Mouse (Mus musculus) embryonic facial prominence, embryonic 11.5 days (tissue): ENCODE measurements around the gene Xrcc1. TPM values are rescaled to one million over a fixed set of nuclear protein-coding genes. Genes with fewer than 3 reads are reported as not detected.

Experiments
- ATAC-seq: fragments of 200-750 bp; cut with Nextera tagmentation; replicated peaks from 2 replicates; pipeline ENCODE4 v1.8.0; 2017; ENCODE audit warnings: low read depth; ENCODE audit not compliant: insufficient number of reproducible peaks, low FRiP score, low TSS enrichment
- DNase-seq: peaks from one replicate; pipeline ENCODE4 v3.0.0-alpha.2; 2015; ENCODE audit warnings: low spot score
- H3K27ac ChIP-seq: fragments of 300-500 bp; sonication (generic); replicated peaks from 2 replicates; pipeline ENCODE4 v1.5.1; 2014; ENCODE audit warnings: mild to moderate bottlenecking, low read depth, low read length, control low read depth
- H3K27me3 ChIP-seq: fragments of 300-500 bp; sonication (generic); 2 replicates; pipeline ENCODE4 v1.6.1; 2014; ENCODE audit warnings: mild to moderate bottlenecking, low read length, moderate library complexity, mixed read lengths; ENCODE audit not compliant: control insufficient read depth, insufficient read depth
- H3K36me3 ChIP-seq: fragments of 300-500 bp; sonication (generic); replicated peaks from 2 replicates; pipeline ENCODE4 v1.6.1; 2014; ENCODE audit warnings: low read depth, mild to moderate bottlenecking, low read length, moderate library complexity, mixed read lengths; ENCODE audit not compliant: control insufficient read depth, insufficient read depth
- H3K4me1 ChIP-seq: fragments of 300-500 bp; sonication (generic); 2 replicates; pipeline ENCODE4 v1.6.1; 2014; ENCODE audit warnings: low read length, mixed read lengths; ENCODE audit not compliant: control insufficient read depth, insufficient read depth
- H3K4me2 ChIP-seq: fragments of 300-500 bp; sonication (generic); 2 replicates; pipeline ENCODE4 v1.6.1; 2014; ENCODE audit warnings: low read depth, mild to moderate bottlenecking, control low read depth, low read length, moderate library complexity
- H3K4me3 ChIP-seq: fragments of 300-500 bp; sonication (generic); 2 replicates; pipeline ENCODE4 v1.5.1; 2014; ENCODE audit warnings: low read depth, low read length, control low read depth
- H3K9ac ChIP-seq: fragments of 300-500 bp; sonication (generic); replicated peaks from 2 replicates; pipeline ENCODE4 v1.6.1; 2014; ENCODE audit warnings: mild to moderate bottlenecking, control low read depth, low read length
- H3K9me3 ChIP-seq: fragments of 300-500 bp; sonication (generic); replicated peaks from 2 replicates; pipeline ENCODE4 v1.6.1; 2016; ENCODE audit warnings: mild to moderate bottlenecking, low read length, inconsistent platforms, mixed read lengths; ENCODE audit not compliant: control insufficient read depth
- WGBS: fragments of 180-500 bp; shearing (Covaris S2); extraction: QIAGEN DNeasy Blood & Tissue Kit; methylation state at CpG from one replicate; pipeline ENCODE4 v1.1.7; 2014; 5-methylcytosine and 5-hydroxymethylcytosine counted together
- polyA plus RNA-seq: library from polyadenylated mRNA; unstranded; fragments of >200 nt; fragmentation: Nextera tagmentation; extraction: Ambion mirVana; gene quantifications from 2 replicates; pipeline ENCODE4 v1.2.1, GENCODE M21; 2014

The Xrcc1 gene
- polyA plus RNA-seq, 1 experiment from 2014 or later = 99.0 TPM

DNA sequence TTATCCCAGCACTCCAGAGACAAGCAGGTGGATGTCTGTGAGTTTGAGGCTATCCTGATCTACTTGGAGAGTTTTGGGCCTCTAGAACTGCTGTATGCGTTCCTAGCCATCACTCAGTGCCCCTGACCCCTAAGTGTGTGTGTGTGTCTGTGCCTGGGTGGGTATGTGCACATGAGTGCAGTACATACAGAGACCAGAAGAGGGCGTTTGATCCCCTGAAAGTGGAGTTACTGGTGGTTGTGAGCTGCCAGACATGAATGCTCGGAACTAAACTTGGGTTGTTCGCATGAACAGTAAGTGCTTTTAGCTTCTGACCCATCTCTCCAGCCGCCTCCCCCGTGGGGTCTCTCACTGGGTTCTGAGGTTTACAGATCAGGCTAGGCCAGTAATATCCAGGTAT is 76.9 kb downstream of the Xrcc1 start:
- Histone ChIP-seq H3K36me3 (no peaks in the 10 kb centered on the region), H3K4me3 (no peak overlapping the region), H3K4me1 (no peaks in the 10 kb centered on the region), H3K9me3 (no peaks in the 10 kb centered on the region), H3K4me2 (no peak overlapping the region), H3K9ac (no peak overlapping the region), H3K27me3 (no peaks in the 10 kb centered on the region), H3K27ac (no peak overlapping the region)
- DNase-seq (no peak), ATAC-seq (no peak)
- 79% methylated on average over 6 of the region's 6 CpGs for WGBS

Other genes with a start within 250 kb of the Xrcc1 start
- gene Zfp61, start 245.1 kb upstream of the Xrcc1 start, polyA plus RNA-seq = 48.0 and 58.8 TPM in 2 replicates
- gene Zfp94, start 229.6 kb upstream of the Xrcc1 start, polyA plus RNA-seq = 10.7 and 15.2 TPM in 2 replicates
- not detected in 2 replicates for gene Tescl, start 212.4 kb upstream of the Xrcc1 start, polyA plus RNA-seq
- not detected in 2 replicates for gene Lypd5, start 197.1 kb upstream of the Xrcc1 start, polyA plus RNA-seq
- 2.2 and 2.3 TPM in 2 replicates for gene Kcnn4, start 176.0 kb upstream of the Xrcc1 start, polyA plus RNA-seq
- 13.8 and 18.6 TPM in 2 replicates for gene Smg9, start 146.7 kb upstream of the Xrcc1 start, polyA plus RNA-seq
- not detected in 2 replicates for gene Irgc1, start 94.0 kb upstream of the Xrcc1 start, polyA plus RNA-seq
- gene Plaur, start 83.8 kb upstream of the Xrcc1 start, polyA plus RNA-seq = 1.1 and 2.1 TPM in 2 replicates
- gene Cadm4, start 64.3 kb upstream of the Xrcc1 start, polyA plus RNA-seq = 1.9 and 3.6 TPM in 2 replicates
- gene Zfp428, start 39.3 kb upstream of the Xrcc1 start, polyA plus RNA-seq = 52.5 and 58.0 TPM in 2 replicates
- gene AC161166.1, start 33.8 kb upstream of the Xrcc1 start, polyA plus RNA-seq = 0.25 and 0.32 TPM in 2 replicates
- 8.0 and 8.7 TPM in 2 replicates for gene Irgq, start 15.6 kb upstream of the Xrcc1 start, polyA plus RNA-seq
- gene Pinlyp, start 171 bp upstream of the Xrcc1 start, polyA plus RNA-seq = not detected in 2 replicates
- 24.4 and 27.2 TPM in 2 replicates for gene Ethe1, start 41.3 kb downstream of the Xrcc1 start, polyA plus RNA-seq
- gene Zfp575, start 41.4 kb downstream of the Xrcc1 start, polyA plus RNA-seq = 0.91 and 1.4 TPM in 2 replicates
- gene Phldb3, start 64.5 kb downstream of the Xrcc1 start, polyA plus RNA-seq = 0.10 and 0.13 TPM in 2 replicates
- 2.0 and 2.1 TPM in 2 replicates for gene Lypd3, start 90.3 kb downstream of the Xrcc1 start, polyA plus RNA-seq
- not detected in 2 replicates for gene Tex101, start 130.4 kb downstream of the Xrcc1 start, polyA plus RNA-seq
- gene BC049730, start 163.0 kb downstream of the Xrcc1 start, polyA plus RNA-seq = not detected in 2 replicates
- gene Gm4763, start 180.6 kb downstream of the Xrcc1 start, polyA plus RNA-seq = not detected in 2 replicates
- gene Cd177, start 214.0 kb downstream of the Xrcc1 start, polyA plus RNA-seq = not detected in 2 replicates
- gene Ceacam10, start 230.9 kb downstream of the Xrcc1 start, polyA plus RNA-seq = 0.29 and 0.34 TPM in 2 replicates